Mouse (Mus musculus) effector memory CD4-positive, alpha-beta T cell, adult 5 months (primary cell): Measurements from ENCODE around the gene Gm49352. TPM values are rescaled to one million over a fixed set of nuclear protein-coding genes. Genes with fewer than 3 reads are reported as not detected.

Experiments used
- polyA plus RNA-seq: library from polyadenylated mRNA; unstranded; fragments of 100-300 nt; shearing (Covaris generic); gene quantifications from one replicate; pipeline ENCODE4 v1.2.1, GENCODE M21; 2017

Gm49352 gene
- not detected for polyA plus RNA-seq

DNA sequence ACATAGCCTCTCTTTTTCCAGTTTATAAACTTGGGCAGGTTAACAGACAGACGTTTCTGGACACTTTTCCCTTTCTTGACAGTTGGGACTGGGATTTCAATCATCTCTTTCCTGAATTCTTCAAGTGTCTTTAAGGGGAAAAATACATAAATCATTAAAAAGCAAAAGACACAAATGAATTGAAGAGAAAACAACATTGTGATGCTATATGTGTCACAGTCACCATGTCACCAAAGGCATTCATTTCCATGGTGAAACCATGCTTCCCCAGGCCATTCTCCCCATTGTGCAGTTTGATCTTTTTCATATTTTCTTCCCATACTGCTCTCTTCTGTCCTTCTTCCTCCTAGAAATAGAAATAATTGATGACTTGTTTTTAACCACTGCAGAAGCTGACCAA lies at the start of gene Gm49352:
Gene Gm49352 (minus strand): TSS at position 101 of the 400 bp plus-strand sequence.

DNA sequence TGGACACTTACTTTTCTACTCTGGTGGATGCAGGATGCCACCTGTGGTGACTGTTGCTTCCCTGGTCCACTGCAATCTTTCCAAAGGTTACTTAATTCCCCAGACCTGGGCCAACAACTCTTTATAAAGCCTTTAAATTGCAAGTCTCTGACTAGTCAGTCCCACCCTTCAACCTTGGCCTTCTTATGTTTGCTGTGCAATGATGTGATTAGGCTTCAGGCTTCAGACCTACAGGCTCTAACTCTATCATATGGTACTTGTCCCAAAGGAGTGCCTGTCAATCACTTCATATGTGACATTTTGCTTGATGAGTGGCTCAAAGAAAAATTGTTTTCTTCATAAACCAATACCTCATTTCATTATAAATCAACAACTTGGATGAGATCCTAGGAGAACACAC lies 2.1 kb upstream of the Gm49352 start, which contains the start of gene Cts3:
Gene Cts3 (minus strand): TSS at position 101 of the 400 bp plus-strand sequence.

GRCm38 (mm10) chr13:61541631-61542030 lies 26.3 kb downstream of the Gm49352 start, which contains the start of gene Ctsm:
Ctsm (minus strand) TSS chr13:61541839.

Other genes starting within 250 kb of the Gm49352 start
- gene Cts7, start 210.0 kb downstream of the Gm49352 start, polyA plus RNA-seq = not detected
- not detected for gene Ctsm, start 26.3 kb downstream of the Gm49352 start, polyA plus RNA-seq
- gene Cts3, start 2.0 kb upstream of the Gm49352 start, polyA plus RNA-seq = not detected